Mouse (Mus musculus) bone marrow macrophage, adult 2 months (primary cell): Measurements from ENCODE around the gene Atp6v0d1.

Source experiments
- CTCF ChIP-seq: IDR thresholded peaks from 2 replicates; pipeline ENCODE4 v1.5.1; 2012; ENCODE audit warnings: low read depth, mild to moderate bottlenecking, low read length, moderate library complexity
- POLR2A ChIP-seq: IDR thresholded peaks from 2 replicates; pipeline ENCODE4 v1.6.1; 2012; ENCODE audit warnings: mild to moderate bottlenecking, low read depth, low read length, borderline replicate concordance

DNA sequence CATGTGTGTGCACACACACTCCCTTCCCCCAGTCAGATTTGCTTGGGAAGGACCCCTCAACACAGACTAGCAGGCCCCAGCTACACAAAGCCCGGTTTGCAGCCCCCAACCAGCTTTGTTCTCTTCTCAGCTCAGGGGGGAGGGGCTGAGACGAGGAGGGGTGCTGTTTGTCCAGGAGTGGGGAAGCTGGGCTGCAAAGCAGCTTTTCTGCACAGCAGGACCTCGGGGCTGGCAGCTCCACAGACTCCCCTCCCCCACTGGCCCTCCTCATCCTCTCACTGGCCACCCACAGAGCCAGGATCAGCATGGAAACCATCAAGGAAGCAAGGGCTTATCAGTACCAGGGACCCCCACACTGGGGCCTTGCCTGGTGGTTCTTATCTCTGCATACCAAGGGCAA lies 44.8 kb downstream of the Atp6v0d1 start:
- TF ChIP-seq CTCF (no peak), POLR2A (no peak)
